Mouse (Mus musculus) frontal cortex, postnatal 36 days (tissue): ENCODE results near the gene Rpl7l1.
A peak's percentile ranks its signal among the peaks of the same experiment; 100 is the strongest.

ENCODE experiments used
- DNase-seq, 2 experiments: peaks; one replicate each; pipeline ENCODE4 v3.0.0; 2022; ENCODE audit warnings: low spot score in 2 of 2

Rpl7l1 gene

GRCm38 (mm10) chr17:46775070-46775469 lies 7.4 kb downstream of the Rpl7l1 start:
- no peak for DNase-seq

- DNase-seq: no peak
These were observed 8.4 kb downstream of the Rpl7l1 start for GRCm38 (mm10) chr17:46774131-46774472.

GRCm38 (mm10) chr17:46773278-46774130 lies 9.0 kb downstream of the Rpl7l1 start:
- no peak for DNase-seq

- DNase-seq: peak; percentile 84 to 87
These were observed 9.8 kb downstream of the Rpl7l1 start, which contains the start of gene 2310039H08Rik for GRCm38 (mm10) chr17:46772404-46773277. Gene 2310039H08Rik (plus strand): TSS chr17:46772635.

GRCm38 (mm10) chr17:46772038-46772403 lies 10.5 kb downstream of the Rpl7l1 start:
- no peak for DNase-seq

- no peak for DNase-seq
These were observed 10.9 kb downstream of the Rpl7l1 start for GRCm38 (mm10) chr17:46771616-46772015.

- DNase-seq: no peak
These were observed 11.4 kb downstream of the Rpl7l1 start for GRCm38 (mm10) chr17:46771025-46771424.

GRCm38 (mm10) chr17:46770546-46770945 lies 11.9 kb downstream of the Rpl7l1 start:
- DNase-seq: no peak

GRCm38 (mm10) chr17:46767868-46768267 lies 14.6 kb downstream of the Rpl7l1 start:
- no peak for DNase-seq

GRCm38 (mm10) chr17:46764916-46765315 lies 17.6 kb downstream of the Rpl7l1 start:
- DNase-seq: peak; percentile 64 to 76

GRCm38 (mm10) chr17:46763544-46763943 lies 18.9 kb downstream of the Rpl7l1 start, which contains the start of gene Ptcra:
Gene Ptcra (minus strand): TSS chr17:46763712.
- no peak for DNase-seq

GRCm38 (mm10) chr17:46758753-46759152 lies 23.7 kb downstream of the Rpl7l1 start:
- DNase-seq: peak in 1 of 2 experiments; percentile 55

GRCm38 (mm10) chr17:46751794-46752556 lies 30.5 kb downstream of the Rpl7l1 start, which contains the start of gene Cnpy3:
Gene Cnpy3 (minus strand): TSS chr17:46752214.
- peak; percentile 96 to 98 for DNase-seq

- DNase-seq: no peak
These were observed 31.2 kb downstream of the Rpl7l1 start for GRCm38 (mm10) chr17:46751056-46751793.

GRCm38 (mm10) chr17:46750580-46750979 lies 31.9 kb downstream of the Rpl7l1 start:
- no peak for DNase-seq

- no peak for DNase-seq
These were observed 33.2 kb downstream of the Rpl7l1 start for GRCm38 (mm10) chr17:46749282-46749681.

- DNase-seq: no peak
These were observed 34.7 kb downstream of the Rpl7l1 start for GRCm38 (mm10) chr17:46747806-46748205.

- DNase-seq: no peak
These were observed 35.2 kb downstream of the Rpl7l1 start for GRCm38 (mm10) chr17:46747234-46747633.

- no peak for DNase-seq
These were observed 37.0 kb downstream of the Rpl7l1 start for GRCm38 (mm10) chr17:46745506-46745905.

GRCm38 (mm10) chr17:46742986-46743385 lies 39.5 kb downstream of the Rpl7l1 start:
- no peak for DNase-seq

GRCm38 (mm10) chr17:46741305-46741704 lies 41.2 kb downstream of the Rpl7l1 start:
- DNase-seq: no peak
